Mouse (Mus musculus): ENCODE results near the gene Spats2l.

The Spats2l gene

GRCm38 (mm10) chr1:57824966-57825759 lies 51.2 kb downstream of the Spats2l start:
- no peak for DNase-seq (ENCODE audit: low spot score)

GRCm38 (mm10) chr1:57826245-57826644 lies 52.3 kb downstream of the Spats2l start:
- no peak for DNase-seq (ENCODE audit: low spot score)

- no peak for DNase-seq (ENCODE audit: low spot score)
Measured at GRCm38 (mm10) chr1:57833145-57833544, 59.2 kb downstream of the Spats2l start.

- no peak for DNase-seq (ENCODE audit: low spot score)
Measured at GRCm38 (mm10) chr1:57835128-57835527, 61.2 kb downstream of the Spats2l start.

GRCm38 (mm10) chr1:57836686-57837317 lies 62.8 kb downstream of the Spats2l start:
- DNase-seq (ENCODE audit: low spot score): no peak

GRCm38 (mm10) chr1:57839863-57840262 lies 65.9 kb downstream of the Spats2l start:
- no peak for DNase-seq (ENCODE audit: low spot score)

- no peak for DNase-seq (ENCODE audit: low spot score)
Measured at GRCm38 (mm10) chr1:57845054-57845722, 71.2 kb downstream of the Spats2l start.

- DNase-seq (ENCODE audit: low spot score): no peak
Measured at GRCm38 (mm10) chr1:57846856-57847698, 73.1 kb downstream of the Spats2l start.

GRCm38 (mm10) chr1:57849087-57849486 lies 75.1 kb downstream of the Spats2l start:
- no peak for DNase-seq (ENCODE audit: low spot score)

GRCm38 (mm10) chr1:57849916-57850315 lies 76.0 kb downstream of the Spats2l start:
- DNase-seq (ENCODE audit: low spot score): no peak

GRCm38 (mm10) chr1:57851871-57852270 lies 77.9 kb downstream of the Spats2l start:
- DNase-seq (ENCODE audit: low spot score): no peak

GRCm38 (mm10) chr1:57852562-57853271 lies 78.8 kb downstream of the Spats2l start:
- no peak for DNase-seq (ENCODE audit: low spot score)

GRCm38 (mm10) chr1:57857799-57858198 lies 83.8 kb downstream of the Spats2l start:
- DNase-seq (ENCODE audit: low spot score): no peak

GRCm38 (mm10) chr1:57862024-57862423 lies 88.1 kb downstream of the Spats2l start:
- no peak for DNase-seq (ENCODE audit: low spot score)

- no peak for DNase-seq (ENCODE audit: low spot score)
Measured at GRCm38 (mm10) chr1:57868651-57869050, 94.7 kb downstream of the Spats2l start.

- no peak for DNase-seq (ENCODE audit: low spot score)
Measured at GRCm38 (mm10) chr1:57872006-57872405, 98.0 kb downstream of the Spats2l start.

- no peak for DNase-seq (ENCODE audit: low spot score)
Measured at GRCm38 (mm10) chr1:57873996-57874395, 100.0 kb downstream of the Spats2l start.

GRCm38 (mm10) chr1:57875109-57875508 lies 101.1 kb downstream of the Spats2l start:
- no peak for DNase-seq (ENCODE audit: low spot score)

- no peak for DNase-seq (ENCODE audit: low spot score)
Measured at GRCm38 (mm10) chr1:57875512-57875911, 101.5 kb downstream of the Spats2l start.

GRCm38 (mm10) chr1:57878957-57879356 lies 105.0 kb downstream of the Spats2l start:
- no peak for DNase-seq (ENCODE audit: low spot score)

GRCm38 (mm10) chr1:57884867-57885266 lies 110.9 kb downstream of the Spats2l start:
- DNase-seq (ENCODE audit: low spot score): no peak
